Mouse (Mus musculus) megakaryocyte, adult 5-6 weeks (primary cell): ENCODE results near the gene Wdr11. TPM values are rescaled to one million over a fixed set of nuclear protein-coding genes. Genes with fewer than 3 reads are reported as not detected.

Source experiments
- ATAC-seq: 2 replicates; pipeline ENCODE4 v1.8.0; 2016; ENCODE audit warnings: mild to moderate bottlenecking, inconsistent platforms; ENCODE audit not compliant: poor library complexity, severe bottlenecking
- total RNA-seq, 2 experiments: library from RNA; stranded (forward) in 1 of 2; stranded (reverse) in 1 of 2; fragments of 153-499, 151-499 nt in 1 of 2; fragments of 221-1000, 200-1000 nt in 1 of 2; gene quantifications; 2 replicates each; pipeline versions ENCODE4 v1.2.3 to v1.2.4; 2015 to 2017

The Wdr11 gene
- total RNA-seq, 2 experiments from 2014 or later: 24.2 to 24.9 TPM

- ATAC-seq: no peak
These were observed 61.3 kb downstream of the Wdr11 start for GRCm38 (mm10) chr7:129652901-129653460.

DNA sequence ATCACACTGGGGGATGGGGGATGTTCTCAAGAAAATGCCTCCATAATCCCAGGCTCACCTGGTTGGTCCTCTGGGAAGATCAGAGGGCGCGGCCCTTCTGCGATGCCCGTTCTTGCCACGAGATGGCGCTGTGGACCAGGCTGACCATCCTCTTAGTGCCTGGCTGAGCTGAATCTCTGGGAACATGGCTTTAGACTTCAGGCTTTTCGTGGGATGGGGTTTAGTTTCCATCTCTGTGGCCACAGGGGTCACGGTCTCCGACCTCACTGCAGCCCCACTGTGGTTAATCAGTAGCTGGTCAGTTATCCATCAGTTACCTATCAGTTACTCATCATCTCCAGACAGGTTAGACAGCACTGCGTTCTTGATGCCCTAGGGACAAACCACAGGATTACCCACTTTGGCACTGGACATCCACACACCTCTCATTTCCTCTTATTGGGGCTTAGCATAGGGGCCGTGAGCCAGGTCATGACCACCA lies 62.2 kb downstream of the Wdr11 start:
- ATAC-seq: peak; percentile 67

GRCm38 (mm10) chr7:129654923-129655322 lies 63.3 kb downstream of the Wdr11 start:
- no peak for ATAC-seq

GRCm38 (mm10) chr7:129655604-129656226 lies 64.1 kb downstream of the Wdr11 start:
- no peak for ATAC-seq

DNA sequence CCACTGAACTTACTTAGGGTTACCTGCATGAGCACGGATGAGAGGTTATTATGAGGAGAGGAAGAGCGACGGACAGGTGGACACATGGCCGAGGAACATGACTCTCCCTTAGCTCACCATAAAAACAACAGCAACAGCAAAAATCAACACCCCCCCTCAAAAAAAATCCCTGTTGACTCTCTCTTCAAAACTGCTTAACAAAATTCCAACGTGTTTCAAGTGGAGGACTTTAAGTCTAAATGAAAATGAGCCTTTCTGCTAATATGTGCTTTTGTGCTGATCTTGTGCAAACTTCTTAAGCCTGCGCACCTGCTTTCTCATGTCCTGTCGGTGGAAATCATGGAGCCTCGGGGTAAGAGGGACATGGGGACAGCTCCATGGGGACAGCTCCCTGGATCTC lies 66.2 kb downstream of the Wdr11 start:
- ATAC-seq: no peak

GRCm38 (mm10) chr7:129659755-129660154 lies 68.1 kb downstream of the Wdr11 start:
- no peak for ATAC-seq

DNA sequence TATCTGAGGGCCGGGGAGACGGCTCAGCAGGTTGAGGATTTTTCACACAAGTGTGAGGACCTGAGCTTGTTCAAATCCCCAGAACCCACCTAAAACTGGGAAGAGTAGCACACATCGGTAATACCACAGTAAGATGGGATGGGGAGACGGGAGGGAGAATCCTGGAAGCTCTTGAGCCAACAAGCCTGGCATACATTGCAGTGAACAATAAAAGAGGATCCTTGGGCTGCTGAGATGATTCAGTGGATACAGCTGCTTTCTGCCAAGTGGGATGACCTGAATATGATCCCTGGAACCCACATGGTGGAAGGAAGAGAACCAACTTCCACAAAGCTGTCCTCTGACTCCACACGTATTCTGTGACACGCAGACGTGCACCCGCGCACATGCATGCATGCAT lies 68.9 kb downstream of the Wdr11 start:
- no peak for ATAC-seq

GRCm38 (mm10) chr7:129662051-129662789 lies 70.6 kb downstream of the Wdr11 start:
- ATAC-seq: no peak

GRCm38 (mm10) chr7:129663781-129664505 lies 72.3 kb downstream of the Wdr11 start:
- ATAC-seq: peak; percentile 31

- ATAC-seq: peak; percentile 60
These were observed 73.7 kb downstream of the Wdr11 start for GRCm38 (mm10) chr7:129665411-129665810.

DNA sequence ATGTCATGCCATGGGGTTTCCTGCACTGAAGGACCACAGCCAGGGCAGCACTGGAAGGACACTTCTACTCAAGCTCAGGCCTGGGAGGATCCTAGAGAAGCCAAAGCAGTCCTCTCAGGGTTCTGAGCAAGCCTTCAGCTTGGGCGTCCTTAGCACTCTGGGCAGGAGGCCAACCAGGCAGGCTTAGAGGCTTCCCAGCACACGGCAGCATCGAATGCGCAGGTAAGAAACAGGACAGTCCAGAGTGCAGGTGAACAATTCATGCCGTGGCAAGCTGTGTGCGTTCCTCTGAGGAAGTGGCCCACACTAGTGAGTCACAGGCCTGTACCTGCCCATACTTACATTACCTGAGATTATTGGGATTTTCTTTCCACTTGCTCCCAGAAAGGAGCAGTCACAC lies 74.3 kb downstream of the Wdr11 start:
- ATAC-seq: no peak

DNA sequence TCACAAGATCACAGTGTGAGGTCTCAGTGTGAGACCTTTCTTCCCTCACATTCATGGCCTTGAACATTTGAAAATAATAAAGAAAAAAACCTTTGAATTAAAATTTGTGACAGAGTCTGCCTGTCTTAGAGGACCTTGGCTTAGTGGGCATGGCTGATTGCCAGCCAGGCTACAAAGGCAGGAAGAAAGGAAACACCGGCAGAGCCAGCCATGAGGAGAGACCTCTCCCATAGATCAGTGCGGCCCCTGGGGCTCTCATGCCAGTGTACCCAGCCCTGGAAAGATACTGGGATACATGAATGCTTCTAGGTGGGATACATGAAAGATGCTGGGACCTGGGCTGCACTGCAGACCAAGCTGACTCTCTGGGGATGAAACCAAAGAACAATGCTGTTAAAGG lies 74.9 kb downstream of the Wdr11 start:
- no peak for ATAC-seq

DNA sequence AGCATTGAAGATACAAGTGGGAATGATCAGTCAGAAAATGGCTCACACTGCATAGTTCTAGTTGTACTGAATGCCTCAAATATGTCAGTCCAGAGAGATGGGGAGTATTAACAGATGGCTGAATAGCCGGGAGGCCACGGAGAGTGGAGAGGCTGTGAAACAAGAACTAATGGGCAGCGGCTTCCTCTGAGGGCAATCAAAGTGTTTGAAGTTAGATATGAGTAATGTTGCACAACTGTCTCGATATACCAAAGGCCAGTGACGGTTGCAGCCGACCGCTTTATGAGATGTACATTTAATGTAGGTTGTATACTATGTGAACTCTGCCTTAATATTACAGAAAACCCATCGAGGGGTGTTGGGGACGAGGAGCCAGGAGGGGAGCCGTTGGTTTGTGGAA lies 78.6 kb downstream of the Wdr11 start:
- peak; percentile 65 for ATAC-seq

GRCm38 (mm10) chr7:129671675-129672651 lies 80.3 kb downstream of the Wdr11 start:
- peak; percentile 32; the same call in 1 of the 2 replicates for ATAC-seq

- ATAC-seq: no peak
These were observed 82.1 kb downstream of the Wdr11 start for GRCm38 (mm10) chr7:129673776-129674175.

DNA sequence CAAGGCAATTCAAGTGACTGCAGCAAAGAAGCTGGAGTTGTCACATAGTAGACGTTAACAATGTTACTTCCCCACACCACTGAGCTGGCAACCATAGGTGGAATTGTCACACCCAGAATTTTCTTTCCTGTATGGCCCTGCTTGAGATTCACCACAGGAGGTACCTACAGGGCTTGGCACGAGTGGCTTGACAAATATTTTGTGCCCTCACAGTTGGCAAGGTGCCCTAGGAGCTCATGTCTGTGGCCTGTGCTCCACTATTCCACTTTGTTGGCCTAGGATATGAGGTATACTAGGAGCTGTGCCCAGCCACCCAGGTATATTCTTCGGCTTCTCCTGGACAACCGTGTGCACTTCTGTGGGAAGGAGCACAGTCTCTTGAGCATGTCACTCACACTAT lies 82.9 kb downstream of the Wdr11 start:
- no peak for ATAC-seq

DNA sequence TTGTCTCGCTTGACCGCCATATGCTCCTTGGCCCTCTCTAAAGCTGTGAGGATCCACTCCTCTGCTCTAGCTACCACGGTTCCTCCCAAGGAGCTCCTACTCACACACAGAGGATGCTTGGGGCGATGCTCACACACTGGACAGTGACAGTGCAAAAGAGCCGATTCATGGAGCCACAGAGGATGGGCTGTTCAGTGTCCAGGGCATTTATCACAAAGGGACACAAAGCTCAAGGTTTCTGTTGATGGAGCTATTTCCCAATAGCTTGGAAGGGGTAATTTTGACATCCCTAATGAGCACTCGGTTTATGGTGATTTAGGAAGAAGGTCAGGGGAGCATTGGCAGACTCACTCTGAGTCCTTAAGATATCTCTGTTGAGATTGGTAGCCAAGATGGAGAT lies 84.2 kb downstream of the Wdr11 start:
- ATAC-seq: no peak

GRCm38 (mm10) chr7:129677141-129677540 lies 85.5 kb downstream of the Wdr11 start:
- ATAC-seq: peak; percentile 61

GRCm38 (mm10) chr7:129678431-129678830 lies 86.8 kb downstream of the Wdr11 start:
- ATAC-seq: no peak

- ATAC-seq: no peak
These were observed 87.3 kb downstream of the Wdr11 start for GRCm38 (mm10) chr7:129678972-129679371.
